Mouse (Mus musculus) layer of hippocampus, postnatal 36 days (tissue): ENCODE data around the gene Hoga1. TPM values are rescaled to one million over a fixed set of nuclear protein-coding genes. Genes with fewer than 3 reads are reported as not detected.

ENCODE experiments used
- total RNA-seq, 2 experiments: library from RNA; stranded (reverse); gene quantifications; 2 replicates each; pipeline ENCODE4 v1.2.3; 2021

Gene Hoga1
- total RNA-seq, 2 experiments from 2014 or later: 5.8 to 8.7 TPM

Other genes starting within 250 kb of the Hoga1 start
- gene Arhgap19, start 243.6 kb upstream of the Hoga1 start, total RNA-seq: 1 to 10 TPM; 2.9 to 3.0 TPM
- gene Frat1, start 215.6 kb upstream of the Hoga1 start, total RNA-seq: 10 to 100 TPM; 17.5 to 20.5 TPM
- gene Frat2, start 197.5 kb upstream of the Hoga1 start, total RNA-seq: 10 to 100 TPM; 14.0 to 16.4 TPM
- 10 to 100 TPM; 34.7 to 35.5 TPM for gene Rrp12, start 149.4 kb upstream of the Hoga1 start, total RNA-seq
- gene Pgam1, start 133.7 kb upstream of the Hoga1 start, total RNA-seq: 100 to 1,000 TPM; 507 to 547 TPM
- gene Exosc1, start 112.2 kb upstream of the Hoga1 start, total RNA-seq: 10 to 100 TPM; 27.0 to 29.5 TPM
- gene Zdhhc16, start 112.1 kb upstream of the Hoga1 start, total RNA-seq: 10 to 100 TPM; 41.9 to 45.0 TPM
- gene Mms19, start 64.5 kb upstream of the Hoga1 start, total RNA-seq: 10 to 100 TPM; 31.8 to 37.0 TPM
- gene Ubtd1, start 63.8 kb upstream of the Hoga1 start, total RNA-seq: 10 to 100 TPM; 13.4 to 14.5 TPM
- gene Ankrd2, start 9.6 kb upstream of the Hoga1 start, total RNA-seq: not detected
- gene 4933411K16Rik, start 6.6 kb downstream of the Hoga1 start, total RNA-seq: 1 to 10 TPM; 2.0 to 2.8 TPM
- 10 to 100 TPM; 63.5 to 69.2 TPM for gene Morn4, start 40.7 kb downstream of the Hoga1 start, total RNA-seq
- gene Pi4k2a, start 44.9 kb downstream of the Hoga1 start, total RNA-seq: 10 to 100 TPM; 60.3 to 69.8 TPM
- 10 to 100 TPM; 16.0 to 18.4 TPM for gene Avpi1, start 83.4 kb downstream of the Hoga1 start, total RNA-seq
- gene Marveld1, start 101.8 kb downstream of the Hoga1 start, total RNA-seq: 1 to 10 TPM; 5.5 to 7.1 TPM
- 100 to 1,000 TPM in 1 of 2 experiments, 10 to 100 TPM in 1; 88.2 to 105 TPM for gene Zfyve27, start 118.3 kb downstream of the Hoga1 start, total RNA-seq
- gene Sfrp5, start 156.6 kb downstream of the Hoga1 start, total RNA-seq: under 1 TPM; 0.17 to 0.20 TPM
- gene Golga7b, start 202.0 kb downstream of the Hoga1 start, total RNA-seq: 10 to 100 TPM; 63.7 to 66.8 TPM